Mouse (Mus musculus) T-cell, adult 66 days (primary cell): ENCODE results near the gene Sec23ip. TPM values are rescaled to one million over a fixed set of nuclear protein-coding genes. Genes with fewer than 3 reads are reported as not detected.

Source experiments
- total RNA-seq, 2 experiments: library from RNA; stranded (reverse); gene quantifications; 3 replicates in 1 of 2; 4 replicates in 1 of 2; pipeline ENCODE4 v1.2.4; 2023

The Sec23ip gene
- 10 to 100 TPM; 46.7 to 54.7 TPM for total RNA-seq

DNA sequence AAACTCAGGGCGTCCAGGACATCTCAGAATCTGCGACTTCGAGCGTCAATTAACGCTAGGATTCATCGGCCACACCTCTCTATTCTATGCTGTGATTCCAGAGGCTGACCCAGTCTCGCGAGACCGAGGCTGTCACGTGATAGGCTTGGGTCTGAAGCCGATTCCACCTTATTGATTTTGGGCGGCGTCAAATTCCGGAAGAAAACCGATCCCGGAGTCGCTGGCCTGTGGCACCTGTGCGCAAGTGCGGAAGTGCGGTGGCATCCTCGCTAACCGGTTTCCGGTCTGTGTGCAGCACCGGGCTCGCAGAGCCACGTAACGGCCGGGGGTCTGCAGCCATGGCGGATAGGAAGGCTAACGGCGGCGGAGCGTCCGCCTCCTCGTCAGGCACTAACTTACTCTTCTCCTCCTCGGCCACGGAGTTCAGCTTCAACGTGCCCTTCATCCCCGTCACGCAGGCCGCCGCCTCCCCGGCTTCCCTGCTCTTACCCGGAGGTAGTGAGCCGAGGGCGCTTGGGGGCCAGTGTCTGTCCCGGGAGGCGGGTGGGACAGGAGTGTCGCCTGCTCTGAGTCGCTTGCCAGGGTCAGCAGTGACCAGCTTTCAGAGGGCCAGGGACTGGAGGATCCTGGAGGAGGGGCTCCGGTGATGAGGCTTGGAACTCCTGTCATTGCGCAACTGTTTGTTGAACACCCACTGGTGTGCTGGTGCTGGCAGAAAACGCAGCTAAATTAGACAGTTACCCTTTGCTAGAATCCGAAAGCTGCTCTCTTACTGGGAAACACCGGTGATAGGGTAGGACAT lies at the start of gene Sec23ip:
Gene Sec23ip, plus strand, starts transcription at position 260 of the 802 bp plus-strand sequence.

DNA sequence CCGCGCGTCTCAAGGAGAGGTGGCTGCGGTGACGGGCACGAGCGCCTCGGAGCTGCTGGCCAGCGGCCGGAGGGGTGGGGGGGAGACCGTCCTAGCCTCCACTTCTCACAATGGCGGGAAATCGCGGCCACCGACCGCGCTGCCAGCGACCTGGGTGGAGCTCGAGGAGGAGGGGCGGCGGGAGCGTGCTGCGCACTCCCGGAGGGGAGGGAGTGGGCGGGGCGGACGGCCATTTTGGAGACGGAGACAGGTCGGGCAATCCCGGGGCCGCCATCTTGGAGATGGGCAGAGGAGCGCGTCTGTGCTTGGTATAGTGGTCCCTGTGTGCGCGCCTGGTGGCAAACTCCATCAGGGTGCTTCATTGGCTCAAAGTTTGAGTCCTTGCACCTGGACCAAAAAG lies 4.4 kb upstream of the Sec23ip start, which contains the start of gene Mcmbp:
Gene Mcmbp, minus strand, starts transcription at position 162 of the 400 bp plus-strand sequence.

Other genes with a start within 250 kb of the Sec23ip start
- 10 to 100 TPM; 14.4 to 17.2 TPM for gene Bag3, start 221.3 kb upstream of the Sec23ip start, total RNA-seq
- gene Inpp5f, start 133.6 kb upstream of the Sec23ip start, total RNA-seq, result 10 to 100 TPM; 32.1 to 32.3 TPM
- gene Mcmbp, start 4.4 kb upstream of the Sec23ip start, total RNA-seq, result 100 to 1,000 TPM; 105 to 110 TPM